Mouse (Mus musculus): ENCODE measurements at regions not wholly inside any gene's neighbourhood (a gene's known extent, or its start where the extent isn't known, plus 50 kb on each side); places are given as distances from the start of the nearest gene placed in this dataset.
A peak's percentile ranks its signal among the peaks of the same experiment; 100 is the strongest.

DNA sequence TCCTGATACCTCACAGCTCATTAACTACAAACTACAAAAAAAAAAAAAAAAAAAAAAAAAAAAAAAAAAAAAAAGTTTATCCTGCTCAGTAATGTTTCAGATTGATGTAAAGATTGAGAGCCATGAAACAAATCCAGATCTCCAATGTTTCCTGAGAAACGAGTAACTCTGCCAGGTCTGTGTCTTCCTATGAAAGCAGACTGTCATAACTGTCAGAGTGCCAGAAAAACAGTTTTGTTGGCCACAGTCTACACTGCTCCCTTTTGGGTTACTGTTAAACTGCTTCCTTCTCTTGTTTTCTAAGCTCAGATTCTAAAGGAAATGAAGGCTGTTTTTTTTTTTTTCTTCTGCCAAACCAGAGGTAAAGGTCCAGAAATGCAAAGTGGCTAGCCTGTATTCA lies 144.6 kb upstream of the Vstm2b start:
- TF ChIP-seq POU5F1 (IDR thresholded peaks at IDR 0.05; ENCODE audit: borderline replicate concordance, low read length): no peak
- Histone ChIP-seq H3K27me3 (ENCODE audit: insufficient read depth, low read length) (no peaks in the 10 kb centered on the region), H3K4me3 (replicated peaks; ENCODE audit: low read length) (no peak overlapping the region), H3K36me3 (ENCODE audit: insufficient read depth, low read length) (no peaks in the 10 kb centered on the region), H3K4me1 (replicated peaks; ENCODE audit: low read depth, low read length) (peaks cover 7% of the 10 kb centered on the region; the same call in 1 of the 2 replicates), H3K9me3 (ENCODE audit: low read length) (peaks cover 18% of the 10 kb centered on the region)

DNA sequence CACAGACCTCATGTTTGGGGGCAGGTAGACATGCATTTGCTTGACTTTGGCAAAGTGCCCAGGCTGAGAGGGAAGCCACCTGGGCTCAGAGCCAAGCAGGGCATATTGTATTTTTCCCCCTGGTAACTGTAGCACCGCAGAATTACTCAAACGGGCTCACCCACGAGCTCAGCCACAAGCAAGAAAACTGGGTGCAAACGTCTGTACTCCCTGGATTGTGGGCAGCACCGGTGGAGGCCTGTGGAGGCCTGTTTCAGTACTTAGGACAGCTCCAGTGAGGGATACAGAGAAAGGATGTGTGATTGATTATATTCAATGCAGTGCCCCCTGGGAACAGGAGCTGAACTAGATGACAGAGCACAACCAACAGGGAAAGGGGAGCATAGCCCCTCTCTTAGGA lies 135.6 kb upstream of the Vstm2b start:
- H3K9me3 ChIP-seq (ENCODE audit: low read length): no peaks in the 10 kb centered on the region
- no peaks in the 10 kb centered on the region for H3K36me3 ChIP-seq (ENCODE audit: insufficient read depth, low read length)
- H3K27me3 ChIP-seq (ENCODE audit: insufficient read depth, low read length): 0 out of 2 replicates have a peak, but pooled peaks cover 6% of the 10 kb centered on the region
- H3K4me1 ChIP-seq (replicated peaks; ENCODE audit: low read depth, low read length): peaks cover 28% of the 10 kb centered on the region
- no peak overlapping the region for H3K4me3 ChIP-seq (replicated peaks; ENCODE audit: low read length)
- TF ChIP-seq NANOG (IDR thresholded peaks at IDR 0.05; ENCODE audit: borderline replicate concordance, low read length) (no peak), CTCF (conservative IDR thresholded peaks at IDR 0.05; ENCODE audit: low read length) (no peak), POU5F1 (IDR thresholded peaks at IDR 0.05; ENCODE audit: borderline replicate concordance, low read length) (no peak)

DNA sequence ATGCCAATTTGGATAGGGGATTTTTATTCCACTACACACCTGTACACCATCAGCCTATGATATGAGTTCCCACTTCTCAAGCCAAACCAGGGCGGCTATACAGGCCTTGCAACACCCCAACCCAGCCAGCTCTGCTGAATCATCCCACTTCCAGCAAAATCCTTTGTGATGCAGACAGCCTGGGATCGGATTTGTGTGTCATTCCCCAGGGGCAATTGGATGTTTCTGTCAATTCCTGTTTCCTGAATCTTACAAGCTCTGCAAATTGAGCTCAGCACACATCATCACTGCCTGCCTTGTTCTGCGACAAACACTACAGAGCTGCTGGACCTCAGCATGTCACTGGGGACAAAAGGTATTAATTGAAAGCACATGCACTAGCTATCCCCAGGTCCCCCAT lies 132.0 kb upstream of the Vstm2b start:
- Histone ChIP-seq H3K4me3 (replicated peaks; ENCODE audit: low read length) (no peak overlapping the region), H3K36me3 (ENCODE audit: insufficient read depth, low read length) (no peaks in the 10 kb centered on the region), H3K4me1 (replicated peaks; ENCODE audit: low read depth, low read length) (peaks cover 28% of the 10 kb centered on the region), H3K27me3 (ENCODE audit: insufficient read depth, low read length) (0 out of 2 replicates have a peak, but pooled peaks cover 4% of the 10 kb centered on the region), H3K9me3 (ENCODE audit: low read length) (no peaks in the 10 kb centered on the region)
- no peak for TF ChIP-seq CTCF (conservative IDR thresholded peaks at IDR 0.05; ENCODE audit: low read length)
- TF ChIP-seq NANOG (IDR thresholded peaks at IDR 0.05; ENCODE audit: borderline replicate concordance, low read length): no peak; the same call in 1 of the 2 replicates
- TF ChIP-seq POU5F1 (IDR thresholded peaks at IDR 0.05; ENCODE audit: borderline replicate concordance, low read length): peak; percentile 71; the same call in 1 of the 2 replicates

DNA sequence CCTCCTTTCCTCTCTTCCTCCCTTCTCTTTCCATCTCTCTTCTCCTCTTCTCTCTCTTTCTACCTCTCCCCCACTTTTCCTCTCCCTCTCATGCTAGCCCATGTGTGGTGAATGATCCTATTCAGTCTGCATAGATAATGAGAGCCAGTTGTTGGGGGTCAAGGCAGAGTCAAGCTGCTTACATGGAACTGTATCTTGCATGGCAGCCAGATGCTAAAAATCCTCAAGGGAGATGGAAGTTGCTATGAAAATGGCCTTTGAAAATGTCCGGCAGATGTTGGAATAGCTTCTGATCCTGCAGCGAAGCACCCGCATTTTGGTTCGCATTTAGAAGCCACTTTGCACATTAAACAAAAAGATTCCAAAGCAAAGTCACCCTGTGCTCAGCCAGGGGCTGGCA lies 121.9 kb upstream of the Vstm2b start:
- Histone ChIP-seq H3K4me1 (replicated peaks; ENCODE audit: low read depth, low read length) (peaks cover 18% of the 10 kb centered on the region), H3K9me3 (ENCODE audit: low read length) (no peaks in the 10 kb centered on the region), H3K27me3 (ENCODE audit: insufficient read depth, low read length) (no peaks in the 10 kb centered on the region; the same call in 1 of the 2 replicates), H3K36me3 (ENCODE audit: insufficient read depth, low read length) (no peaks in the 10 kb centered on the region), H3K4me3 (replicated peaks; ENCODE audit: low read length) (no peak overlapping the region)
- no peak for TF ChIP-seq POU5F1 (IDR thresholded peaks at IDR 0.05; ENCODE audit: borderline replicate concordance, low read length)
- no peak for TF ChIP-seq CTCF (conservative IDR thresholded peaks at IDR 0.05; ENCODE audit: low read length)
- TF ChIP-seq NANOG (IDR thresholded peaks at IDR 0.05; ENCODE audit: borderline replicate concordance, low read length): no peak

DNA sequence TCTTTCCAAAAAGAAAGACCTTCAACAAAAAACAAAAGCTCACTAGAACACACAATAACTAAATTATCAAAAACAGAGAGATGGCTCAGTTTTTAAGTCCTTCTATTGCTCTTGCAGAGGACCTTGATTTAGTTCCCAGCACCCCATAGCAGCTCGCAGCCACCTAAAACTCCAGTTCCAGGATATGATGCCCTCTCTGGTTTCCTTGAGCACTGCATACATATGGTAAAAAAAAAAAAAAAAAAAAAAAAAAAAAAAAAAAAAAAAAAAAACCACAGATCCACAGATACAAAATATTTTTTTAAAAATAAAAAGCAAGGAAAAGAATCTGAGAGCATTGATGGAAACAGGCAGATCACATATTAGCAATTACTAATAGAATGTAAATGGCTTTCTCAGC lies 113.2 kb upstream of the Vstm2b start:
- no peak for TF ChIP-seq NANOG (IDR thresholded peaks at IDR 0.05; ENCODE audit: borderline replicate concordance, low read length)
- TF ChIP-seq CTCF (conservative IDR thresholded peaks at IDR 0.05; ENCODE audit: low read length): no peak
- TF ChIP-seq POU5F1 (IDR thresholded peaks at IDR 0.05; ENCODE audit: borderline replicate concordance, low read length): no peak
- Histone ChIP-seq H3K27me3 (ENCODE audit: insufficient read depth, low read length) (no peaks in the 10 kb centered on the region), H3K4me3 (replicated peaks; ENCODE audit: low read length) (no peak overlapping the region)

DNA sequence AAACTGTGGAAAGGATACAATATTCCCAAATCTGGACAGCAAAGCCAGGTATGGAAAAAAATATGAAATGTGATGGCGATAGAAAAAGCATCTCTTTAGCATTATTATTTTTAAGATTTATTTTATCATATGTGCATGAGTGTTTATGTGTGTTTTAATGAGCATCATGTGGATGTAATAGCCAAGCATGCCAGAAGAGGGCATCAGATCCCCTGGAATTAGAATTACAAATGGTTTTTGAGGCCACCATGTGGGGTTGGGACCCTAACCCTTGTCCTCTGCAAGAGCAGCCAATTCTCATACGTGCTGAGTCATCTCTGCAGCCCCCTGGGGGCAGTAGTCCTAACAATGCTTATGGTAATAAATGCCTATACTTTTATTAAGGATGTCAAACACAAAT lies 111.4 kb upstream of the Vstm2b start:
- Histone ChIP-seq H3K27me3 (ENCODE audit: insufficient read depth, low read length) (no peaks in the 10 kb centered on the region), H3K4me1 (replicated peaks; ENCODE audit: low read depth, low read length) (peaks cover 23% of the 10 kb centered on the region), H3K36me3 (ENCODE audit: insufficient read depth, low read length) (no peaks in the 10 kb centered on the region), H3K4me3 (replicated peaks; ENCODE audit: low read length) (no peak overlapping the region), H3K9me3 (ENCODE audit: low read length) (no peaks in the 10 kb centered on the region)
- TF ChIP-seq CTCF (conservative IDR thresholded peaks at IDR 0.05; ENCODE audit: low read length) (peak; percentile 70), POU5F1 (IDR thresholded peaks at IDR 0.05; ENCODE audit: borderline replicate concordance, low read length) (no peak)

More for the DNA sequence above, 113.2 kb upstream of the Vstm2b start:
- peaks cover 23% of the 10 kb centered on the region for H3K4me1 ChIP-seq (replicated peaks; ENCODE audit: low read depth, low read length)
- no peaks in the 10 kb centered on the region for H3K9me3 ChIP-seq (ENCODE audit: low read length)
- H3K36me3 ChIP-seq (ENCODE audit: insufficient read depth, low read length): no peaks in the 10 kb centered on the region

DNA sequence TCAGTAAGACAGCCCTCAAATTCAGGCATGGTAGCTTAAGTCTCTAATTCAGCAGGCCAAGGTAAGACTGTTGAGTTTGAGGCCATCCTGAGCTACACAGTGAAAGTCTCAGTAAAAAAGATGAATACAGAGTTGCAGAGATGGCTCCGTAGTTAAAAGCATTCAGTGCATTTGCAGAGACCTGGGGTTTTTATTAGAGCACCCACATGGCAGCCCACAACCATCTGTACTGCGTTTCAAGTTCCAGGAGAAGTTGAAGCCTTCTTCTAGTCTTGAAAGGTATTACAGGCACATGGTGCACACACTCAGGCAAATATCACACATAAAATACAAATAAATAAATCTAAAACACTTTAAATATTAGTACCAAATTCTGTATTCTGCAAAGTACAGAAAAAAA lies 109.6 kb upstream of the Vstm2b start:
- TF ChIP-seq POU5F1 (IDR thresholded peaks at IDR 0.05; ENCODE audit: borderline replicate concordance, low read length): no peak
- TF ChIP-seq NANOG (IDR thresholded peaks at IDR 0.05; ENCODE audit: borderline replicate concordance, low read length): no peak
- no peak for TF ChIP-seq CTCF (conservative IDR thresholded peaks at IDR 0.05; ENCODE audit: low read length)
- Histone ChIP-seq H3K27me3 (ENCODE audit: insufficient read depth, low read length) (0 out of 2 replicates have a peak, but pooled peaks cover 3% of the 10 kb centered on the region), H3K4me3 (replicated peaks; ENCODE audit: low read length) (no peak overlapping the region), H3K4me1 (replicated peaks; ENCODE audit: low read depth, low read length) (peaks cover 23% of the 10 kb centered on the region), H3K36me3 (ENCODE audit: insufficient read depth, low read length) (no peaks in the 10 kb centered on the region), H3K9me3 (ENCODE audit: low read length) (no peaks in the 10 kb centered on the region)

DNA sequence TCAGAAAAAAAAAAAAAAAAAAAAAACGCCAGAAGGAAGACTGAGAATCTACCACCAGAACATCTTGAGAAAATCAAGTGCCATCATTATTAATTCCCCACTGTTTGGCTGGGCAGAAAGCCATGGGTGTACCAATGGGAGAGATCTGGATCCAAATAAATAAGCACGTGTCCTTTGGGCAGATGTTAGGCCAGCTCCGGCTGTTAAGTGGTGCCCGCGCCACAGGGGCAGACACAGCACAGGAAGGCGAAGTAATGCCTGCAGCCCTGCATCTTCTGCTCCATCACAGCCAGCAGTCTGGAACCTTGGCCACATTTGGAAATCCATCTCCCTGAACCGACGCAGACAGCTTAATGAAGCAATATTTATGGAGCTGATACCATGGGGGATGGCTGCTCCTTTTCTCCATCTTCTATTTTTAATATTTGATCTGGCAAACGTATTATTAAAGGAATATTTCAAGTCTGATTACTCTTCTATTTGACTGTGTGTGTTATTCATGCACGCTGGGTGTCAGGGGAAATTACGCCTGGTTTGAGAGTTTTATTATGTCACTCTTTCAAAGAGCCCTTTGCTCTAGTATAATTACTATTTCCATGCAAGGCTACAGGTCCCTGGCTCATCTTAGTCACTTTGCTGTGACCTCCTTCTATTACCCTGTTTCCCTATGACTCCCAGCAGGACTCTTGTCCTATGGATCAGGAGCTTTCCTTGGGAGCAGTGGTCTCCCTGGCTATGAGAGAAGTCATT lies 103.5 kb upstream of the Vstm2b start:
- Histone ChIP-seq H3K9me3 (ENCODE audit: low read length) (no peaks in the 10 kb centered on the region), H3K36me3 (ENCODE audit: insufficient read depth, low read length) (no peaks in the 10 kb centered on the region), H3K27me3 (ENCODE audit: insufficient read depth, low read length) (0 out of 2 replicates have a peak, but pooled peaks cover 3% of the 10 kb centered on the region), H3K4me1 (replicated peaks; ENCODE audit: low read depth, low read length) (no peaks in the 10 kb centered on the region), H3K4me3 (replicated peaks; ENCODE audit: low read length) (no peak overlapping the region)
- no peak for TF ChIP-seq POU5F1 (IDR thresholded peaks at IDR 0.05; ENCODE audit: borderline replicate concordance, low read length)
- no peak for TF ChIP-seq NANOG (IDR thresholded peaks at IDR 0.05; ENCODE audit: borderline replicate concordance, low read length)
- TF ChIP-seq CTCF (conservative IDR thresholded peaks at IDR 0.05; ENCODE audit: low read length): no peak

DNA sequence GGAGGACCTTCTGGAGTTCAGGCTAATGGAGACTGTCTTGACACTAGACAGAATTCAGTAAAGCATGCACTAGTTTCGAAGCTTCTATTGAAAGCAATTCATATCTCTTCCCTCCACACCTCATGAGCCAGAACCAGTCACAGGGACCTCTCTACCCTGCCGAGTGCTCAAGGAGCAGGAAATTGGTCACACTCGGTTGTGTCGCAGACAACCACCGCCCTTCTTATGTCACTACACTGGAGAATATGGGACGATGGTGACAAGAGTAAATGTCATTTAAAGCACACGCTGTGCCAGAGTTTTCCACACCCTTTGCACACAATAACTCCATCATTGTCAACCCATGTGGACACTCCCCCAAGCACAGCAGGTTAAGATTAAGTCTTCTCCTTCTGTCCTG lies 98.3 kb upstream of the Vstm2b start:
- Histone ChIP-seq H3K4me1 (replicated peaks; ENCODE audit: low read depth, low read length) (no peaks in the 10 kb centered on the region), H3K4me3 (replicated peaks; ENCODE audit: low read length) (no peak overlapping the region), H3K27me3 (ENCODE audit: insufficient read depth, low read length) (no peaks in the 10 kb centered on the region), H3K36me3 (ENCODE audit: insufficient read depth, low read length) (no peaks in the 10 kb centered on the region), H3K9me3 (ENCODE audit: low read length) (no peaks in the 10 kb centered on the region)
- TF ChIP-seq POU5F1 (IDR thresholded peaks at IDR 0.05; ENCODE audit: borderline replicate concordance, low read length): no peak
- TF ChIP-seq CTCF (conservative IDR thresholded peaks at IDR 0.05; ENCODE audit: low read length): no peak
- no peak for TF ChIP-seq NANOG (IDR thresholded peaks at IDR 0.05; ENCODE audit: borderline replicate concordance, low read length)

All from E14TG2a.4 (cell line).